Mouse (Mus musculus): Measurements from ENCODE around the gene Ripk1. TPM values are rescaled to one million over a fixed set of nuclear protein-coding genes. Genes with fewer than 3 reads are reported as not detected.

Gene Ripk1
- total and polyA plus RNA-seq, 2 experiments: 5.1 to 21.6 TPM

DNA sequence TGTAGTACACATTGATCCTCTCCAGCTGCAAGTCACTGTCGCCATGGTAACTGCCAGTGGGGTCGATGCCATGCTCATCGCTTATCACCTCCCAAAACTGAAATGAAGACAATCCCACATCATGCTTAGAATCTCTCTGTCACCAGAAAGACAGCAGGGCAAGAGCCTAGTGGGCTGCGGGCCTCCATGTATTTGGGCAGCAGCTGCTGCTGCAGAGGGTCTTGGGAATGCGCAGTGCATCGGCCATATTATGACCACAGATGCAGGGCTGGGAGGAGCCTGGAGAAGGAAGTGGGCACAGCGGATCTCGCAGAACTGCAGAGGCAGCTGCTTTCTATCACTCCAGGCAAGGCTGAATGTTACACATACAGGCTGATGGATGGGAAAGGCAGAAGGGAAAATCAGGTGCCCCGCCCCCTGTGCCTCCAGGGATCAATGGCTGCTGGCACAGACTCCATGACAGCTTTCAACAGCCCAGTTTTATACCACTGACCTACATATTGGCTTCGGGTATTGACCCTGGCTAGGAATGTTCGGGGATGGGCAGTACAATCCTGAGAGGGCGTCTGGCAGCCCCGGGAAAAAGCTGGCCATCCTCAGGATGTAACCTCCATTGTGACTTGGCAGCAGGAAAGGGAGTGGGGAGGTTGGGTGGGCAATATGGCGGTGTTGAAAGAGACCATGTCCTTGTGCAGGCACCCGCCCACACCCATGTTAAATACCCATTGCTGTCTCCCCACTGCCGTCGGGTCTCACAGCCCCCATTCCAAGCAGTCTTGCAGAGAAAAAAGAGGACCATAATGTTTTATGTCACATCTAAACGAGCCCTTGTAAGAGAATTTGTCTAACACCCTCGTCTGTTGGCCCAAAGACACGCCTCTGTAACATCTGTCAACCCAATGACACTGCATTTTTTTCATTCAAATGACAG lies 74.7 kb downstream of the Ripk1 start:
- Histone ChIP-seq H3K36me3 (ENCODE audit: control insufficient read depth, insufficient read depth, low read length) (peaks cover 4% of the 10 kb centered on the region; the same call in 1 of the 2 replicates), H3K4me3 (ENCODE audit: insufficient read depth, low read depth, low read length) (peak overlapping the region; percentile 45), H3K27ac (replicated peaks; ENCODE audit: insufficient read depth, low read depth, low read length) (peak overlapping the region; percentile 66), H3K79me2 (ENCODE audit: control insufficient read depth, insufficient read depth, low read length) (no peaks in the 10 kb centered on the region; the same call in 1 of the 2 replicates), H3K27me3 (ENCODE audit: control insufficient read depth, insufficient read depth, low read length) (no peaks in the 10 kb centered on the region), H3K9ac (ENCODE audit: low read depth, low read length) (peak overlapping the region; percentile 43), H3K4me1 (ENCODE audit: control insufficient read depth, insufficient read depth, low read length) (peaks cover 13% of the 10 kb centered on the region)
- TF ChIP-seq POLR2A (IDR thresholded peaks at IDR 0.05; ENCODE audit: extremely low read depth, insufficient read depth, low read length) (no peak), CTCF (IDR thresholded peaks at IDR 0.05; ENCODE audit: low read depth, low read length) (0 out of 2 replicates have a peak, but pooled peaks have one; percentile 9)
- WGBS: 16% methylated on average over 20 of the region's 20 CpGs
- DNase-seq (ENCODE audit: extremely low read depth, low read depth, low spot score): peak; percentile 90

DNA sequence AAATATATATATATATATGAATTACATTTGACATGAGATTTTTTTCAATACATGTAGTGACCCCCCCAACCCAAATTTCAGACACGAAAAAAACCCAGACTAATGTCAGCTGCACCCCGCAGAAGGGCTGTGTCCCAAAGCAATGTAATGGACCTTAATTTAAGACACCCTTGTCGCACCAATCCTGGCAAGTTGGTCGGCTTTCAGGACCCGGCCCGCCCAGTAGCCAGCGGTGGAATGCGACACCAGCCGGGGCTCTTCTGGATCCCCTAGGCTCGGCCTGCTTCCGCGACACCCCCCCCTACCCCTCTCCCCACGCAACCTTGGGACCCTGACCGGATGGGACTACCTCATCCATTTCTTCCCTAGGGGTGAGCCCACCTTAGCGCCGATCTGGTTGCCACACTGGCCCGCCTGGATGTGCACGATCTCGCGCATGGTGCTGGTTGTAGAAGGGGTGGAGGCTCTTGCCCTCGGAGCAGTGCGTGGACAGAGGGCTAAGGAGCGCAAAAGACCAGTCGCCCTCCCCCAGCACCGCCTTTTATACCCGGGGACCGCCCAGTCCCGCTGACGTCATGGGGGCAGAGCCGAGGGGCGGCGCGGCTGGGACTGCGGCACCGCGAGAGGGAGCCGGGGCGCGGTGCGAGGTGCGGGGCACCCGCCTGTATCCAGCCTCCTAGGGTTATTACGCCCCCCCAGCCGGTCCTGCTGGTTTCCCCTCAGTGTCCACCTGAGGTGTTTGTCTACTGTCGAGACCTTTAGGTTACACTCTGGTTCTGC lies 75.5 kb downstream of the Ripk1 start, which contains the start of gene Tubb2a:
TSS of gene Tubb2a (minus strand) at position 516 of the 780 bp plus-strand sequence.
- Histone ChIP-seq H3K27ac (replicated peaks; ENCODE audit: insufficient read depth, low read depth, low read length) (peak within 1 kb of the TSS; percentile 66), H3K36me3 (ENCODE audit: control insufficient read depth, insufficient read depth, low read length) (peaks cover 4% of the 10 kb centered on the region; the same call in 1 of the 2 replicates), H3K4me3 (ENCODE audit: insufficient read depth, low read depth, low read length) (peak within 1 kb of the TSS; percentile 66), H3K4me1 (ENCODE audit: control insufficient read depth, insufficient read depth, low read length) (peaks cover 13% of the 10 kb centered on the region), H3K79me2 (ENCODE audit: control insufficient read depth, insufficient read depth, low read length) (no peaks in the 10 kb centered on the region; the same call in 1 of the 2 replicates), H3K9ac (ENCODE audit: low read depth, low read length) (peak within 1 kb of the TSS; percentile 73), H3K27me3 (ENCODE audit: control insufficient read depth, insufficient read depth, low read length) (no peaks in the 10 kb centered on the region)
- WGBS: under 1% methylated on average over 45 of the region's 45 CpGs
- DNase-seq (ENCODE audit: extremely low read depth, low read depth, low spot score): peak; percentile 74
- TF ChIP-seq POLR2A (IDR thresholded peaks at IDR 0.05; ENCODE audit: extremely low read depth, insufficient read depth, low read length) (peak; percentile 96), CTCF (IDR thresholded peaks at IDR 0.05; ENCODE audit: low read depth, low read length) (peak; percentile 55)

DNA sequence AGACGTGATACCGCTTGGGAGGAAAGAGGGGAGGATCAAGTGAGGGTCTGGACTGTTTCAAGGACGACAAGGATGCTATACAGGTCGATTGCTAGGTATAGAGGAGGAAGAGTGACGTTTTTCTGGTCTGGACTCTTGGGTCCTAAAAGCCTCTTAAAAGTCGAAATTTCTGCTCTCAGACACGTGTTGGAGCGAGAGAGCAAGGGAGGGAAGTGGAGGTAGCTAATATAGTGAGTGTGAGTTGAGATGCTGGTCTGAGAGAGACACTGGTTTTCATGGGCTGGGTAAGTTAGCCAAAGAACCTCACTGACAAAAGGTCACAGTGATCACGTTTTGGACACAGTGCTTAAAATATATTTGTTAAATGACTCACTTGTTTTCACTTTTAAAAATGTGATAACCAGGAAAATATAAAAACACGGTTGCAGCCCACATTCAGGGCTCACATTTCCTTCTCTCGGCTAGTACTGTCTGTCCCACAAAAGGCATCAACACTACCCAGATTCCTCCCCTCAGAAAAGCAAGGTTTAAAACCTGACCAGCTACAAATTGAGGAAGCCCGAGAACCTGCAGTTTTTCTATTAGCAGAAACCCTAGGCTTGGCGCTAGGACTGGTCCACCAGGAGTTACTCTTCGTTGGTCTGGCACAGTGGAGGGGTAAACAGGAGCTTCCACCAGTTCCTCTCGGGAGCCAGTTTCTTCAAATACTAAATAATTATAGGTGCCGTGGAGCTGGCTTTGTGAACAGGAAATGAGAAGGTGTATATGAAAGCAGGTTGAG lies 76.5 kb downstream of the Ripk1 start:
- peaks cover 13% of the 10 kb centered on the region for H3K4me1 ChIP-seq (ENCODE audit: control insufficient read depth, insufficient read depth, low read length)
- no peaks in the 10 kb centered on the region; the same call in 1 of the 2 replicates for H3K36me3 ChIP-seq (ENCODE audit: control insufficient read depth, insufficient read depth, low read length)
- H3K27ac ChIP-seq (replicated peaks; ENCODE audit: insufficient read depth, low read depth, low read length): no peak overlapping the region
- no peak overlapping the region for H3K9ac ChIP-seq (ENCODE audit: low read depth, low read length)
- no peaks in the 10 kb centered on the region for H3K27me3 ChIP-seq (ENCODE audit: control insufficient read depth, insufficient read depth, low read length)
- peak; percentile 57 for DNase-seq (ENCODE audit: extremely low read depth, low read depth, low spot score)
- H3K79me2 ChIP-seq (ENCODE audit: control insufficient read depth, insufficient read depth, low read length): no peaks in the 10 kb centered on the region; the same call in 1 of the 2 replicates
- 49% methylated on average over 16 of the region's 16 CpGs for WGBS
- TF ChIP-seq POLR2A (IDR thresholded peaks at IDR 0.05; ENCODE audit: extremely low read depth, insufficient read depth, low read length) (no peak), CTCF (IDR thresholded peaks at IDR 0.05; ENCODE audit: low read depth, low read length) (no peak)
- H3K4me3 ChIP-seq (ENCODE audit: insufficient read depth, low read depth, low read length): no peak overlapping the region

DNA sequence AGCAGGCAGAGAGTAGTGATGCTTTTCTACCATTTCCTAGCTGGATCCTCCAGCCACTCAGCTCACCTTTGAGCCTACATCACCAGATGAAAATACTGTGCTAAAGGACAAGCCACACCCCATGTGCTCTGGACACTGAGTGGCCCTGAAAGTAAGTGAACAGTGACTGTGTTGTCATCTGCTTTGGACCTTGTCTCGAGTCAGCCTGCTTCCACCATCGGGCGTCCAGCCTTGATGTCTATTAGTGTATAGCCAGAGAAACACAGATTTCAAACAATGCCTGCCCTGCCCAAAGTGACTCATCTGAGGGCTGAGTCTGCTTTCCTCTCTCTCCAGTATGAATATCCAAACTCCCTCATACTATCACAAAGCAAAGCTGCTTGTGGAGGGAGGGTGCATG lies 77.6 kb downstream of the Ripk1 start:
- no peaks in the 10 kb centered on the region for H3K36me3 ChIP-seq (ENCODE audit: control insufficient read depth, insufficient read depth, low read length)
- H3K9ac ChIP-seq (ENCODE audit: low read depth, low read length): no peak overlapping the region
- no peak overlapping the region for H3K4me3 ChIP-seq (ENCODE audit: insufficient read depth, low read depth, low read length)
- H3K27ac ChIP-seq (replicated peaks; ENCODE audit: insufficient read depth, low read depth, low read length): no peak overlapping the region
- H3K79me2 ChIP-seq (ENCODE audit: control insufficient read depth, insufficient read depth, low read length): no peaks in the 10 kb centered on the region; the same call in 1 of the 2 replicates
- DNase-seq (ENCODE audit: extremely low read depth, low read depth, low spot score): peak; percentile 81
- peaks cover 19% of the 10 kb centered on the region for H3K4me1 ChIP-seq (ENCODE audit: control insufficient read depth, insufficient read depth, low read length)
- H3K27me3 ChIP-seq (ENCODE audit: control insufficient read depth, insufficient read depth, low read length): no peaks in the 10 kb centered on the region
- WGBS: 22% methylated on average over 3 of the region's 3 CpGs
- TF ChIP-seq CTCF (IDR thresholded peaks at IDR 0.05; ENCODE audit: low read depth, low read length) (no peak), POLR2A (IDR thresholded peaks at IDR 0.05; ENCODE audit: extremely low read depth, insufficient read depth, low read length) (no peak)

GRCm38 (mm10) chr13:34081926-34082325 lies 79.8 kb downstream of the Ripk1 start:
- peaks cover 12% of the 10 kb centered on the region for H3K4me1 ChIP-seq (ENCODE audit: control insufficient read depth, insufficient read depth, low read length)
- DNase-seq (ENCODE audit: extremely low read depth, low read depth, low spot score): no peak

More at GRCm38 (mm10) chr13:34081926-34082325, 79.8 kb downstream of the Ripk1 start:
- H3K9ac ChIP-seq (ENCODE audit: low read depth, low read length): no peak overlapping the region
- TF ChIP-seq POLR2A (IDR thresholded peaks at IDR 0.05; ENCODE audit: extremely low read depth, insufficient read depth, low read length) (no peak), CTCF (IDR thresholded peaks at IDR 0.05; ENCODE audit: low read depth, low read length) (no peak)
- no peak overlapping the region for H3K4me3 ChIP-seq (ENCODE audit: insufficient read depth, low read depth, low read length)
- no peaks in the 10 kb centered on the region for H3K36me3 ChIP-seq (ENCODE audit: control insufficient read depth, insufficient read depth, low read length)
- H3K79me2 ChIP-seq (ENCODE audit: control insufficient read depth, insufficient read depth, low read length): no peaks in the 10 kb centered on the region
- no peak overlapping the region for H3K27ac ChIP-seq (replicated peaks; ENCODE audit: insufficient read depth, low read depth, low read length)
- H3K27me3 ChIP-seq (ENCODE audit: control insufficient read depth, insufficient read depth, low read length): no peaks in the 10 kb centered on the region
- 89% methylated on average over 4 of the region's 4 CpGs for WGBS
